Mouse (Mus musculus): ENCODE measurements around the gene Prss41. TPM values are rescaled to one million over a fixed set of nuclear protein-coding genes. Genes with fewer than 3 reads are reported as not detected.
"Not testable (repeated sequence)": the region's sequence is repeated elsewhere in the genome, so short reads cannot be mapped to it uniquely, and the experiment has no call there.

Prss41 gene
- polyA plus RNA-seq (2012; rRNA removed), result 0.09 and 0.18 TPM in 2 replicates
- polyA plus RNA-seq (2014; fragmentation: Nextera tagmentation; extraction: Ambion mirVana), result 0.06 TPM in 1 of 2 replicates, not detected in the other

- Histone ChIP-seq H3K4me2 (ENCODE audit: low read depth) (peak within 1 kb of the TSS; percentile 48), H3K9me3 (ENCODE audit: control insufficient read depth, low read length) (no peaks in the 10 kb centered on the region), H3K4me1 (replicated peaks; ENCODE audit: control insufficient read depth in 2 of 2, insufficient read depth in 2 of 2, low read length in 1 of 2) (no peaks in the 10 kb centered on the region), H3K27ac (no peak within 1 kb of the TSS), H3K27me3 (ENCODE audit: control insufficient read depth, insufficient read depth, low read length) (no peaks in the 10 kb centered on the region), H3K9ac (replicated peaks) (no peak within 1 kb of the TSS), H3K4me3 (ENCODE audit: insufficient read depth in 1 of 2, low read depth in 2 of 2, low read length in 2 of 2) (peak within 1 kb of the TSS; percentile 1 to 22; a peak in 1 of 4 replicates), H3K36me3 (replicated peaks; ENCODE audit: control insufficient read depth, insufficient read depth, low read depth) (no peaks in the 10 kb centered on the region)
- DNase-seq (ENCODE audit: low read depth in 3 of 3, low spot score in 3 of 3) (peak in 2 of 3 experiments; percentile 53 to 55), ATAC-seq (ENCODE audit: insufficient read depth) (peak; percentile 37; the same call in 1 of the 2 replicates)
- WGBS (ENCODE audit: insufficient replicate concordance), result 19% methylated on average over 19 of the region's 19 CpGs
- TF ChIP-seq EP300 (IDR thresholded peaks at IDR 0.05; ENCODE audit: low read depth), result no peak
- peak; percentile 93 for TF ChIP-seq CTCF (IDR thresholded peaks at IDR 0.05; ENCODE audit: low read depth)
Observed at GRCm38 (mm10) chr17:23843812-23844273, at the start of gene Prss41, which contains the start of gene Prss32. Gene Prss41 (minus strand): TSS chr17:23844172. Gene Prss32 (plus strand): TSS chr17:23843855.

DNA sequence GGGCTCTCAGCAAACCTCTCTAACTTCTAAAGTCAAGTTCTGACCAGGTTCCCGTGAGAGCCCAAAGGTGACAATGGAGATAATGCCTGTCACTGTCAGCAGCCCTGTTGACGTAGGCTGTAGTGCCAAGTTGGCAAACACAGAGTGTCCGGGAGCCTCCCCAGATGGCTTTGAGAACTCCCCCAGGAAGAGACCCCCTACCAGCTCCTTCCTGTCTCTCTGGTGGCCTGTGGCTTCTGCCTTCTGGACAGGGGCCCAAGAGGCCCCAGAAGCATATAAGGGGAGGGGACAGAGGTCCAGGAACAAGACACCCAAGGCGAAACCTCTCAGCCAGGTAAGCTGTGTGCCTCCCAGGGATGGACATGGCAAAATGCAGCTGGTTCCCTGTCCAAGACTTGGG lies 36.6 kb upstream of the Prss41 start, which contains the start of the genes Dcpp1 and Dcpp2:
Dcpp1 (plus strand) TSS at position 301 of the 400 bp plus-strand sequence.
Dcpp2 (plus strand) TSS at position 305 of the 400 bp plus-strand sequence.
- ATAC-seq (ENCODE audit: insufficient read depth); DNase-seq (ENCODE audit: low read depth in 3 of 3, low spot score in 3 of 3); H3K4me2 ChIP-seq (ENCODE audit: low read depth); H3K9ac ChIP-seq (replicated peaks); H3K36me3 ChIP-seq (replicated peaks; ENCODE audit: control insufficient read depth, insufficient read depth, low read depth); H3K27ac ChIP-seq; H3K9me3 ChIP-seq (ENCODE audit: control insufficient read depth, low read length); H3K27me3 ChIP-seq (ENCODE audit: control insufficient read depth, insufficient read depth, low read length); H3K4me3 ChIP-seq (ENCODE audit: insufficient read depth in 1 of 2, low read depth in 2 of 2, low read length in 2 of 2); H3K4me1 ChIP-seq (replicated peaks; ENCODE audit: control insufficient read depth in 2 of 2, insufficient read depth in 2 of 2, low read length in 1 of 2): not testable (repeated sequence)
- 37% methylated on average over 4 of the region's 4 CpGs for WGBS (ENCODE audit: insufficient replicate concordance)

DNA sequence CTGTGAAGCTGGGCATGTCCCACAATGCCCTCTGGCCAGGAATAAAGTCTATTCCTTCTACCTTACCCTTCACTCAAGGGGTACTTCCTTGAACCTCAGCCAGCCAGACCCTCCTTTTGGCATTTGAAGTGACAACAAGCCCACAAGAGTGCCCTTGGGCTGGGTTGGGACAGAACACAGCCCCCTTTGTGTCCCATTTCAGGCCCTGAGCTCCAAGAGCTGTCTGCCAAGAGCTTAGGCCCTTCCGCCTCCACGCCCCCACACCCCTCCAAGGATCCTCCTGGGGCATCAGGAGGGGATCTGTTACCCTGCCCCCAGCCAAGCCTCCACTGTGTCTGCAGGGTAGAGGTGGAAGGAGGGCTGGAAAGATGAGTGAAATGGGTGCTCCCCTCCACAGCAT lies 33.2 kb upstream of the Prss41 start:
- no peaks in the 10 kb centered on the region for H3K9me3 ChIP-seq (ENCODE audit: control insufficient read depth, low read length)
- no peak for TF ChIP-seq CTCF (IDR thresholded peaks at IDR 0.05; ENCODE audit: low read depth)
- H3K36me3 ChIP-seq (replicated peaks; ENCODE audit: control insufficient read depth, insufficient read depth, low read depth), result no peaks in the 10 kb centered on the region
- H3K4me1 ChIP-seq (replicated peaks; ENCODE audit: control insufficient read depth in 2 of 2, insufficient read depth in 2 of 2, low read length in 1 of 2), result no peaks in the 10 kb centered on the region
- H3K27ac ChIP-seq, result no peak overlapping the region
- no peak overlapping the region for H3K9ac ChIP-seq (replicated peaks)
- 81% methylated on average over 2 of the region's 2 CpGs for WGBS (ENCODE audit: insufficient replicate concordance)
- H3K27me3 ChIP-seq (ENCODE audit: control insufficient read depth, insufficient read depth, low read length), result no peaks in the 10 kb centered on the region
- ATAC-seq (ENCODE audit: insufficient read depth) (no peak), DNase-seq (ENCODE audit: low read depth in 3 of 3, low spot score in 3 of 3) (no peak)
- no peak overlapping the region for H3K4me2 ChIP-seq (ENCODE audit: low read depth)
- no peak overlapping the region for H3K4me3 ChIP-seq (ENCODE audit: insufficient read depth in 1 of 2, low read depth in 2 of 2, low read length in 2 of 2)

- Histone ChIP-seq H3K4me3 (ENCODE audit: insufficient read depth in 1 of 2, low read depth in 2 of 2, low read length in 2 of 2) (no peak overlapping the region), H3K9ac (replicated peaks) (no peak overlapping the region), H3K27me3 (ENCODE audit: control insufficient read depth, insufficient read depth, low read length) (no peaks in the 10 kb centered on the region), H3K4me2 (ENCODE audit: low read depth) (no peak overlapping the region), H3K36me3 (replicated peaks; ENCODE audit: control insufficient read depth, insufficient read depth, low read depth) (no peaks in the 10 kb centered on the region), H3K4me1 (replicated peaks; ENCODE audit: control insufficient read depth in 2 of 2, insufficient read depth in 2 of 2, low read length in 1 of 2) (no peaks in the 10 kb centered on the region), H3K27ac (no peak overlapping the region), H3K9me3 (ENCODE audit: control insufficient read depth, low read length) (no peaks in the 10 kb centered on the region)
- no peak for ATAC-seq (ENCODE audit: insufficient read depth)
- WGBS (ENCODE audit: insufficient replicate concordance), result 40% methylated on average over 3 of the region's 3 CpGs
- TF ChIP-seq CTCF (IDR thresholded peaks at IDR 0.05; ENCODE audit: low read depth), result no peak
- no peak for TF ChIP-seq EP300 (IDR thresholded peaks at IDR 0.05; ENCODE audit: low read depth)
- DNase-seq (ENCODE audit: low read depth in 3 of 3, low spot score in 3 of 3), result no peak
Observed at GRCm38 (mm10) chr17:23876741-23877140, 32.8 kb upstream of the Prss41 start.

DNA sequence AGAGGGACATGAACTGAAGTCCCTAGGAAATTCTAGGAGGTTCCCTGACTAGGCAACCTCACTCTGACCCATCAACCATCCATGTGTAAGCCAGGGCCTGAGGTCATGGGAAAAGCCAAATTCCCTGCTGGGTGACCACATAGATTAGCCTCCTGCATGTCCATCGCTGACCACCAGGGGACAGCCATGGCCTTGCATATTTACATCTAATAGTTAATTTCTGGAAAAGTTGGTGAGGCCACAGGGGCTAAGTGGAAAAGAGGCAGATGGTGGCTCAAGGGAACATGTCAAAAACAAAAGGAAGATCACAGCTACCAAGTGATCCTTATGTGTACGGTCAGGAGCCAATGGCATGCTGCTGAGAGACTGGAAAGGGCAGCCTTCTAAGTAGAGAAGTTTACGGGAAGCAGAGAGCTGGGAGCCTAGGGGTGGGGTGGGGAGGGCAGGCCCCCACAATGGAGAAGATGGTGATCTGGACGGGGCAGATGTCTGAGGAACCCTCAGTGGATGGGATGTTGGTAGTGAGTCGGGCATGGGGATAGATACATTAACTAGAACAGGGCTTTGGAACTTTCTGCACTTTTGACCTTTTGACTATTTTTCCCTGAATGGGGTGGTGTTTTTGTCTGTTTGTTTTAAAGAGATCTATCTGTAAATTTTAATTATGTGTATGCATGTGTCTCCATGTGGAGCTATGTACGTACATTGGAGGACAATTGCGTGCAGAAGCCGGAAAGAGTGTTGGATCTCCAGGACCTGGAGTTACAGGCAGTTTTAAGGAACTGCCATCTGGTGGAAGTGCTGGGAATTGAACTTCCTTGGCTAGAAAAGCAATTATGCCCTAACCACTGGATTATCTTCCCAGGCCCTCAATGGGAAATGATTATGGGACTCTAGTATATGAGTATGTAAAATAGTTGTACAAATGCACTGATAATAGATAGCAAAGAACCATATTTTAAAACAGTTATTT lies 30.2 kb upstream of the Prss41 start:
- TF ChIP-seq CTCF (IDR thresholded peaks at IDR 0.05; ENCODE audit: low read depth) (peak; percentile 80), EP300 (IDR thresholded peaks at IDR 0.05; ENCODE audit: low read depth) (no peak)
- Histone ChIP-seq H3K27me3 (ENCODE audit: control insufficient read depth, insufficient read depth, low read length) (no peaks in the 10 kb centered on the region), H3K4me3 (ENCODE audit: insufficient read depth in 1 of 2, low read depth in 2 of 2, low read length in 2 of 2) (no peak overlapping the region), H3K4me1 (replicated peaks; ENCODE audit: control insufficient read depth in 2 of 2, insufficient read depth in 2 of 2, low read length in 1 of 2) (no peaks in the 10 kb centered on the region), H3K27ac (no peak overlapping the region), H3K4me2 (ENCODE audit: low read depth) (no peak overlapping the region), H3K36me3 (replicated peaks; ENCODE audit: control insufficient read depth, insufficient read depth, low read depth) (no peaks in the 10 kb centered on the region), H3K9me3 (ENCODE audit: control insufficient read depth, low read length) (no peaks in the 10 kb centered on the region), H3K9ac (replicated peaks) (no peak overlapping the region)
- WGBS (ENCODE audit: insufficient replicate concordance), result 34% methylated on average over 8 of the region's 8 CpGs
- ATAC-seq (ENCODE audit: insufficient read depth) (no peak), DNase-seq (ENCODE audit: low read depth in 3 of 3, low spot score in 3 of 3) (no peak)
